In the genomic region with DNA sequence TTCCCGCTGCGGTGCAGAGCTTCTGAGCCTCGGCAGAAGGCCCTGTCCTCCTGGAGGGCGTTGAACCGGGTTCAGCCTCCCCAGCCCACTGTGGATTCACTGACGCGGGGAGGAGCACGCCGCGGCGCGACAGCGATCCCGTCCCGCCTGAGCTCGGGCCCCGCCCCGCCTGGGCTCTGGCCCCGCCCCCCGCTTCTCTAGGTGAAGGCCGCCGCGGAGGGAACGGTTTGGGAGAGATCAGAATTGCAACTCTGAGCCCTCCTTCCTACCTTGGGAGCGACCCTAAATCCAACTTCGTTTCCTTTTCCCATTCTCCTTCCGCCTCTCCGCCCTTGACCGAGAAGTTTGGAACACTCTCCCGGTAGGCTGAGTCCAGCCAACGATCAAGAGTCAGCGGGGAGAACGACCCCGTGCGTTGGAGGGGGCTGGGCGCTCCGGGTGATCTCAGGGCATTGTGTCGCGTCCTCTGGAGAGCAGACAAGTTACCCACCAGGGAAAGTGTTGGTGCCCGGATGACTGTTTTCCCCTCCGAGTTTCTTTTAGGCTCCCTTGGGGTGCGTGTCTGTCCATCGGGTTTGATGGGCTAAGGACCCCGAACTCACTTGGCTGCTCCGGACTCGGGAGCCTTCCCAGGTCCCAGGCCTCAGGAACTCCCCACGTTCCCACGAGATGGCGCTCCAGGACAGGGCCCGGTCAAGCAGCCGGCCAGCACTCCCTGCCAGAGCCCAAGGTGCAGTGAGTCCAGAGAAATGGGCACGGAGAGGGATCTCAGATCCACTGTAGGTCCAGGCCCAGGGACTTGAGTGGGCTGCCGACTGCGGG, we compare ENCODE assay signal across 8 mouse cellular contexts. TPM values are rescaled to one million over a fixed set of nuclear protein-coding genes. Genes with fewer than 3 reads are reported as not detected.
DNase-seq lines count a peak whose midpoint lies in the region; ATAC-seq lines count a peak whose summit lies in the region.

No protein-coding gene starts in this region.

- peak; percentile 95 for DNase-seq in adrenal gland, adult 2 months
- peak; percentile 93 for DNase-seq in embryo, embryonic 11 days
- peak; percentile 87 for DNase-seq in gastrocnemius, postnatal 25 days
- peak; percentile 67 to 76 for DNase-seq in left cerebral cortex, postnatal 36 days (ENCODE audit: low spot score in 2 of 2)
- peak; percentile 32 to 61 for DNase-seq in right cerebral cortex, postnatal 36 days (ENCODE audit: low spot score in 2 of 2)
- peak; percentile 88 to 90 for DNase-seq in urinary bladder, postnatal 36 days (ENCODE audit: low spot score in 2 of 2)

- H3K9ac ChIP-seq in intestine, embryonic 15.5 days = peak overlapping the region; percentile 54

- peak overlapping the region; percentile 48 for H3K4me3 ChIP-seq in intestine, embryonic 15.5 days (replicated peaks)

- H3K27me3 ChIP-seq in intestine, embryonic 15.5 days (replicated peaks) = peaks cover 37% of the 10 kb centered on the region

- intact Hi-C loops in left cerebral cortex, postnatal 36 days (cut with DNase I) = loop anchor here (5.0 to 10.0 kb wide), 5 partner anchors 43 to 510 kb away; partner anchors contain the start of genes Med13 and Tbx4

- peak overlapping the region; percentile 83 for H3K4me2 ChIP-seq in intestine, embryonic 15.5 days (replicated peaks)

- no peaks in the 10 kb centered on the region for H3K9me3 ChIP-seq in intestine, embryonic 15.5 days

- peak overlapping the region; percentile 63 for H3K27ac ChIP-seq in intestine, embryonic 15.5 days

- H3K36me3 ChIP-seq in intestine, embryonic 15.5 days = no peaks in the 10 kb centered on the region

- WGBS in intestine, embryonic 15.5 days = under 1% methylated on average over 54 of the region's 54 CpGs

- peak; percentile 75 for ATAC-seq in intestine, embryonic 15.5 days
- ATAC-seq in megakaryocyte-erythroid progenitor cell, adult 5-6 weeks (replicated peaks; ENCODE audit: low FRiP score, low TSS enrichment, poor library complexity, severe bottlenecking) = peak; percentile 45; the same call in 1 of the 2 replicates

- peaks cover 31% of the 10 kb centered on the region for H3K4me1 ChIP-seq in intestine, embryonic 15.5 days (replicated peaks)

RNA-seq across cellular contexts. Expression of gene Gm11444, which starts 5.8 kb away (rescaled TPM):
- total RNA-seq in adrenal gland, adult 2 months (2021) = not detected
- polyA plus RNA-seq in adrenal gland, adult 2 months (2012; rRNA removed) = not detected in 2 replicates
- not detected for total RNA-seq in gastrocnemius, postnatal 25 days (2021)
- polyA plus RNA-seq in intestine, embryonic 15.5 days (2015; fragmentation: Nextera tagmentation; extraction: Ambion mirVana) = not detected in 2 replicates
- total RNA-seq in left cerebral cortex, postnatal 36 days (2021) = not detected
- total RNA-seq in megakaryocyte-erythroid progenitor cell, adult 5-6 weeks (2014; fragmentation: Nextera tagmentation) = not detected in 2 replicates
- not detected in 2 replicates for total RNA-seq in megakaryocyte-erythroid progenitor cell, adult 5-6 weeks (2017)

RNA-seq across cellular contexts. Expression of gene Tbx2, which starts 12.0 kb away (rescaled TPM):
- total RNA-seq in adrenal gland, adult 2 months (2021) = 10 to 100 TPM; 16.8 to 29.0 TPM
- polyA plus RNA-seq in adrenal gland, adult 2 months (2012; rRNA removed) = 54.5 and 56.0 TPM in 2 replicates
- 1 to 10 TPM; 2.7 to 3.6 TPM for total RNA-seq in gastrocnemius, postnatal 25 days (2021)
- 4.9 and 5.6 TPM in 2 replicates for polyA plus RNA-seq in intestine, embryonic 15.5 days (2015; fragmentation: Nextera tagmentation; extraction: Ambion mirVana)
- total RNA-seq in left cerebral cortex, postnatal 36 days (2021) = 1 to 10 TPM; 1.9 to 2.2 TPM
- not detected in 2 replicates for total RNA-seq in megakaryocyte-erythroid progenitor cell, adult 5-6 weeks (2014; fragmentation: Nextera tagmentation)
- 0.19 TPM in 1 of 2 replicates, not detected in the other for total RNA-seq in megakaryocyte-erythroid progenitor cell, adult 5-6 weeks (2017)

RNA-seq across cellular contexts. Expression of gene Tbx4, which starts 41.9 kb away (rescaled TPM):
- total RNA-seq in adrenal gland, adult 2 months (2021) = under 1 TPM in 1 of 2 experiments, not detected in 1; 0.10 TPM
- polyA plus RNA-seq in adrenal gland, adult 2 months (2012; rRNA removed) = 0.10 and 0.27 TPM in 2 replicates
- total RNA-seq in gastrocnemius, postnatal 25 days (2021) = 1 to 10 TPM; 1.2 to 1.4 TPM
- 0.16 TPM in 1 of 2 replicates, not detected in the other for polyA plus RNA-seq in intestine, embryonic 15.5 days (2015; fragmentation: Nextera tagmentation; extraction: Ambion mirVana)
- total RNA-seq in left cerebral cortex, postnatal 36 days (2021) = under 1 TPM; 0.17 to 0.25 TPM
- not detected in 2 replicates for total RNA-seq in megakaryocyte-erythroid progenitor cell, adult 5-6 weeks (2014; fragmentation: Nextera tagmentation)
- total RNA-seq in megakaryocyte-erythroid progenitor cell, adult 5-6 weeks (2017) = 0.57 TPM in 1 of 2 replicates, not detected in the other

Comparison
In these comparisons a context has a peak if more than half of its experiments do, and no peak if none do; other contexts are left out.
1. Peak in every context shown above with its lines: DNase-seq, ATAC-seq, H3K4me3 ChIP-seq and H3K27ac ChIP-seq.